Mouse (Mus musculus) liver, embryonic 16.5 days (tissue): ENCODE results near the gene Trmt10a. TPM values are rescaled to one million over a fixed set of nuclear protein-coding genes. Genes with fewer than 3 reads are reported as not detected.
A peak's percentile ranks its signal among the peaks of the same experiment; 100 is the strongest.

ENCODE experiments used
- ATAC-seq: fragments of 200-750 bp; cut with Nextera tagmentation; 2 replicates; pipeline ENCODE4 v1.8.0; 2017; ENCODE audit warnings: low read depth, mild to moderate bottlenecking, moderate number of reproducible peaks, moderate library complexity
- H3K27ac ChIP-seq: fragments of 300-500 bp; sonication (generic); 2 replicates; pipeline ENCODE4 v1.5.1; 2014; ENCODE audit warnings: mild to moderate bottlenecking, low read length
- H3K27me3 ChIP-seq: fragments of 300-500 bp; sonication (generic); 2 replicates; pipeline ENCODE4 v1.6.1; 2014; ENCODE audit warnings: low read depth, low read length, mixed read lengths; ENCODE audit not compliant: control insufficient read depth, insufficient read depth
- H3K36me3 ChIP-seq: fragments of 300-500 bp; sonication (generic); 2 replicates; pipeline ENCODE4 v1.6.1; 2014; ENCODE audit warnings: mild to moderate bottlenecking; ENCODE audit not compliant: control insufficient read depth, insufficient read depth
- H3K4me1 ChIP-seq: fragments of 300-500 bp; sonication (generic); 2 replicates; pipeline ENCODE4 v1.6.1; 2014; ENCODE audit warnings: low read depth, low read length, mixed read lengths; ENCODE audit not compliant: control insufficient read depth
- H3K4me2 ChIP-seq: fragments of 300-500 bp; sonication (generic); 2 replicates; pipeline ENCODE4 v1.6.1; 2014; ENCODE audit warnings: low read depth, low read length, mixed read lengths
- H3K4me3 ChIP-seq: fragments of 300-500 bp; sonication (generic); 2 replicates; pipeline ENCODE4 v1.5.1; 2014; ENCODE audit warnings: low read depth, mild to moderate bottlenecking, low read length
- H3K9ac ChIP-seq: fragments of 300-500 bp; sonication (generic); 2 replicates; pipeline ENCODE4 v1.6.1; 2014; ENCODE audit warnings: low read depth, low read length
- H3K9me3 ChIP-seq: fragments of 300-500 bp; sonication (generic); replicated peaks from 2 replicates; pipeline ENCODE4 v1.6.1; 2016; ENCODE audit warnings: low read length; ENCODE audit not compliant: control insufficient read depth
- WGBS: fragments of 180-500 bp; shearing (Covaris S2); extraction: QIAGEN DNeasy Blood & Tissue Kit; methylation state at CpG from one replicate; pipeline ENCODE4 v1.1.7; 2014; ENCODE audit not compliant: insufficient replicate concordance; 5-methylcytosine and 5-hydroxymethylcytosine counted together
- polyA plus RNA-seq: library from polyadenylated mRNA; unstranded; fragments of >200 nt; fragmentation: Nextera tagmentation; extraction: Ambion mirVana; gene quantifications from 2 replicates; pipeline ENCODE4 v1.2.1, GENCODE M21; 2015

Trmt10a gene
- polyA plus RNA-seq, 1 experiment from 2014 or later, result 4.8 TPM

GRCm38 (mm10) chr3:138197973-138198721 lies 54.9 kb downstream of the Trmt10a start:
- no peak overlapping the region for H3K9ac ChIP-seq
- H3K9me3 ChIP-seq, result no peaks in the 10 kb centered on the region
- no peak overlapping the region for H3K4me3 ChIP-seq
- H3K36me3 ChIP-seq, result no peaks in the 10 kb centered on the region
- 26% methylated on average over 20 of the region's 20 CpGs for WGBS
- H3K4me2 ChIP-seq, result peak overlapping the region; percentile 32
- ATAC-seq, result no peak
- H3K4me1 ChIP-seq, result no peaks in the 10 kb centered on the region
- no peak overlapping the region for H3K27ac ChIP-seq
- H3K27me3 ChIP-seq, result no peaks in the 10 kb centered on the region

DNA sequence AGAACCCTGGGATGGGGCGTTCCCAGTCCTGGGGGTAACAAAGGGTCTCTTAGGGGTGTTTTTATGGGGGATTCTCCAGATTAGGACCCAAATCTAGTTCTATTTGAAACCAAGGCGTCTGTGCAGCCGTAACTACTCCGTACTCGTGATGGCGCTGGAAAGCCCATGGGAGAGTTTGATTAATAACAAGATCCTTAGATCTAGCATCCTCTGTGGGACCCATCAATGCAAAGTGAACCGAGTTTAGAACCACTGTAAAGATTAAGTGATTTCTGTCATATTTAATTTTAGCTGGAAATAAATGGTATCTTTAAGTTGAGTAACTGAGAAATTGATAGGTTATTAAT lies 55.4 kb downstream of the Trmt10a start:
- no peak overlapping the region for H3K9ac ChIP-seq
- 67% methylated on average over 7 of the region's 7 CpGs for WGBS
- H3K9me3 ChIP-seq, result no peaks in the 10 kb centered on the region
- H3K4me1 ChIP-seq, result no peaks in the 10 kb centered on the region
- no peaks in the 10 kb centered on the region for H3K27me3 ChIP-seq
- H3K4me3 ChIP-seq, result no peak overlapping the region
- no peak overlapping the region for H3K27ac ChIP-seq
- no peak overlapping the region for H3K4me2 ChIP-seq
- no peaks in the 10 kb centered on the region for H3K36me3 ChIP-seq
- ATAC-seq, result no peak

GRCm38 (mm10) chr3:138208821-138209220 lies 65.6 kb downstream of the Trmt10a start:
- no peak for ATAC-seq
- Histone ChIP-seq H3K9me3 (no peaks in the 10 kb centered on the region), H3K4me3 (no peak overlapping the region), H3K27me3 (no peaks in the 10 kb centered on the region), H3K27ac (no peak overlapping the region), H3K4me2 (no peak overlapping the region), H3K36me3 (no peaks in the 10 kb centered on the region), H3K4me1 (no peaks in the 10 kb centered on the region), H3K9ac (no peak overlapping the region)
- 66% methylated on average over 3 of the region's 3 CpGs for WGBS

Other genes with a start within 250 kb of the Trmt10a start
- 48.2 and 50.2 TPM in 2 replicates for gene Lamtor3, start 224.9 kb upstream of the Trmt10a start, polyA plus RNA-seq
- gene Dapp1, start 161.9 kb upstream of the Trmt10a start, polyA plus RNA-seq, result 12.1 and 13.0 TPM in 2 replicates
- 0.07 and 0.30 TPM in 2 replicates for gene 1110002E22Rik, start 78.4 kb upstream of the Trmt10a start, polyA plus RNA-seq
- gene Gm5105, start 76.1 kb upstream of the Trmt10a start, polyA plus RNA-seq, result not detected in 2 replicates
- gene Mttp, start 1.5 kb downstream of the Trmt10a start, polyA plus RNA-seq, result 45.6 and 48.8 TPM in 2 replicates
- not detected in 2 replicates for gene 4930579F01Rik, start 50.4 kb downstream of the Trmt10a start, polyA plus RNA-seq
- gene Adh7, start 74.3 kb downstream of the Trmt10a start, polyA plus RNA-seq, result 0.27 and 0.37 TPM in 2 replicates
- 101 and 138 TPM in 2 replicates for gene Adh1, start 117.5 kb downstream of the Trmt10a start, polyA plus RNA-seq
- gene Adh6a, start 169.8 kb downstream of the Trmt10a start, polyA plus RNA-seq, result not detected in 2 replicates
- 0.20 and 0.30 TPM in 2 replicates for gene Adh6b, start 198.3 kb downstream of the Trmt10a start, polyA plus RNA-seq